Mouse (Mus musculus) lung, postnatal 0 days (tissue): ENCODE results near the gene Hmcn2. TPM values are rescaled to one million over a fixed set of nuclear protein-coding genes. Genes with fewer than 3 reads are reported as not detected.

Experiments used
- ATAC-seq: fragments of 200-750 bp; cut with Nextera tagmentation; 2 replicates; pipeline ENCODE4 v1.8.0; 2017; ENCODE audit warnings: moderate library complexity
- DNase-seq: peaks from one replicate; pipeline ENCODE4 v3.0.0-alpha.2; 2016; ENCODE audit warnings: low spot score
- H3K27ac ChIP-seq: fragments of 300-500 bp; sonication (generic); 2 replicates; pipeline ENCODE4 v1.5.1; 2014; ENCODE audit warnings: antibody characterized with exemption, mild to moderate bottlenecking, low read length, mixed read lengths
- H3K27me3 ChIP-seq: fragments of 300-500 bp; sonication (generic); replicated peaks from 2 replicates; pipeline ENCODE4 v1.6.1; 2014; ENCODE audit warnings: low read length, mixed read lengths; ENCODE audit not compliant: insufficient read depth
- H3K36me3 ChIP-seq: fragments of 300-500 bp; sonication (generic); 2 replicates; pipeline ENCODE4 v1.6.1; 2014; ENCODE audit warnings: low read length, mixed read lengths; ENCODE audit not compliant: insufficient read depth
- H3K4me1 ChIP-seq: fragments of 300-500 bp; sonication (generic); 2 replicates; pipeline ENCODE4 v1.6.1; 2014; ENCODE audit warnings: antibody characterized with exemption, low read depth, low read length, mixed read lengths; ENCODE audit not compliant: insufficient read depth
- H3K4me2 ChIP-seq: fragments of 300-500 bp; sonication (generic); replicated peaks from 2 replicates; pipeline ENCODE4 v1.6.1; 2014; ENCODE audit warnings: low read depth, mild to moderate bottlenecking, low read length, moderate library complexity, mixed read lengths
- H3K4me3 ChIP-seq: fragments of 300-500 bp; sonication (generic); 2 replicates; pipeline ENCODE4 v1.5.1; 2014; ENCODE audit warnings: low read depth, low read length
- H3K9ac ChIP-seq: fragments of 300-500 bp; sonication (generic); replicated peaks from 2 replicates; pipeline ENCODE4 v1.6.1; 2014; ENCODE audit warnings: low read depth, mild to moderate bottlenecking
- H3K9me3 ChIP-seq: fragments of 300-500 bp; sonication (generic); 2 replicates; pipeline ENCODE4 v1.6.1; 2016; ENCODE audit warnings: low read length, mixed read lengths
- CTCF ChIP-seq: IDR thresholded peaks from 2 replicates; pipeline ENCODE4 v1.5.1; 2016; ENCODE audit warnings: antibody characterized with exemption, mild to moderate bottlenecking
- EP300 ChIP-seq: IDR thresholded peaks from 2 replicates; pipeline ENCODE4 v1.6.1; 2016; ENCODE audit warnings: antibody characterized with exemption, mild to moderate bottlenecking, control low read depth
- WGBS: fragments of 180-500 bp; shearing (Covaris S2); extraction: QIAGEN DNeasy Blood & Tissue Kit; methylation state at CpG from one replicate; pipeline ENCODE4 v1.1.7; 2014; 5-methylcytosine and 5-hydroxymethylcytosine counted together
- polyA plus RNA-seq: library from polyadenylated mRNA; unstranded; fragments of >200 nt; fragmentation: Nextera tagmentation; extraction: Ambion mirVana; gene quantifications from 2 replicates; pipeline ENCODE4 v1.2.1, GENCODE M21; 2015

Hmcn2 gene
- polyA plus RNA-seq, 1 experiment from 2014 or later, result 1.1 TPM

DNA sequence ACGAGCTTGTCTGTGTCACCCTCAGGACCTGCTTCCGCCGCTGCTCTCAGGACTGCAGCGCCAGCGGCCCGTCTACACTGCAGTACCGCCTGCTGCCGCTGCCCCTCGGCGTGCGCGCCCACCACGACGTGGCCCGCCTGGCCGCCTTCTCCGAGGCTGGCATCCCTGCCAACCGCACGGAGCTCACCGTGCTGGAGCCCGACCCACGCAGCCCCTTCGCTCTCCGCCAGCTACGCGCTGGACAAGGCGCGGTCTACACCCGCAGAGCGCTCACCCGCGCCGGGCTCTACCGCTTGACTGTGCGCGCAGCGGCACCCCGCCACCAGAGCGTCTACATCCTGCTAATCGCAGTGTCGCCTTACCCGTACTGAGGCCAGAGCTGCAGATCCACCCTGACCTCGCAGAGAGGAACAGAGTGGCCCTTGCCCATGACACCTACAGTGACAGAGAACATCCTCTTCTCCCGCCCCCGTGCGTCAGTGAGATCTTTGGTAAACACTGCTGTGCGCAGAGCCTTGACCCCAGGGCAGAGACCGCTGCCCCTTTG, 145.9 kb downstream of the Hmcn2 start:
- ATAC-seq, result peak; percentile 56
- peak; percentile 80 for TF ChIP-seq CTCF
- peak; percentile 43; the same call in 1 of the 2 replicates for TF ChIP-seq EP300
- Histone ChIP-seq H3K4me2 (peak overlapping the region; percentile 60), H3K9ac (no peak overlapping the region), H3K36me3 (no peaks in the 10 kb centered on the region), H3K4me1 (peaks cover 1% of the 10 kb centered on the region), H3K27me3 (no peaks in the 10 kb centered on the region; the same call in 1 of the 2 replicates), H3K4me3 (peak overlapping the region; percentile 30; the same call in 1 of the 2 replicates), H3K27ac (peak overlapping the region; percentile 64), H3K9me3 (no peaks in the 10 kb centered on the region)
- under 1% methylated on average over 39 of the region's 48 CpGs for WGBS
- peak; percentile 60 for DNase-seq

DNA sequence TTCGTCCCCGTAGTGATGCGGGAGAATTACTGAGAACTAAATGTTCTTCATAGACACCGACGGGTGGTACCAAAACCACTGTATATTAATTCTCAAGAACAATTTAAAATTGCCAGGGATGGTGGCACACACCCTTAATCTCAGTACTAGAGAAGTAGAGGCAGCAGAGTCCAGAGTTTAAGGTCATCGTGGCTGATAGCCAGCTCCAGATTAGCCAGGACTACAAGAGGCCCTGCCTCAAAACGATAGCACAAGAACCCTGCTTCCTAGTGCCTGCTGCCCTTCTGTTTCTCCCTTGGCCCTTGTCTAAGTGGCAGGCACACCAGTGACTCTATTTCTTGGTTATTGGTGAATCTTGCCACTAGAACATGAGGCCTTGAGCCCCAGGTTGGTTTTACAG, 146.7 kb downstream of the Hmcn2 start:
- H3K9me3 ChIP-seq, result no peaks in the 10 kb centered on the region
- no peaks in the 10 kb centered on the region; the same call in 1 of the 2 replicates for H3K27me3 ChIP-seq
- DNase-seq (no peak), ATAC-seq (no peak)
- TF ChIP-seq EP300 (no peak), CTCF (no peak)
- H3K4me3 ChIP-seq, result no peak overlapping the region
- H3K4me1 ChIP-seq, result no peaks in the 10 kb centered on the region; the same call in none of the 2 replicates
- no peaks in the 10 kb centered on the region for H3K36me3 ChIP-seq
- H3K4me2 ChIP-seq, result no peak overlapping the region
- 70% methylated on average over 7 of the region's 7 CpGs for WGBS
- no peak overlapping the region for H3K27ac ChIP-seq
- H3K9ac ChIP-seq, result no peak overlapping the region

DNA sequence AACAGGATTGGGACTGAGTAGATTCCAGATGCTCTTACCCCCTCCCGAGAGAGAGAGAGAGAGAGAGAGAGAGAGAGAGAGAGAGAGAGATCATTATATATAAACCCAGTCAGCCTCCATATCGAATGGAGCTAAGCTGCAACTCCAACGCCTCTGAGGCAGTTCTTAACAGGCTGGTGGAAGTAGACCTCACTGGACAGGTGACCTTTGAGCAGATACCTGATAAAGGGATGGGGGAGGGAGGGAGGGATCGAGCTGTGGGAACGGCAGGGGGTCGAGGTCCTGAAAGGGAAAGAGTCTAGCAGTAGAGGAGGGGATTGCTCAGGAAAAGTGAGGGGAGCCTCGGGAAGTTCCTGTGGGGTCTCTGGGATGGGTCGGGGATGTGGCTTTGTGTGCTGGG, 147.8 kb downstream of the Hmcn2 start:
- no peak overlapping the region for H3K4me3 ChIP-seq
- TF ChIP-seq EP300, result no peak
- no peak for TF ChIP-seq CTCF
- no peak overlapping the region for H3K4me2 ChIP-seq
- ATAC-seq (no peak), DNase-seq (no peak)
- no peaks in the 10 kb centered on the region; the same call in 1 of the 2 replicates for H3K27me3 ChIP-seq
- no peak overlapping the region for H3K9ac ChIP-seq
- WGBS, result 36% methylated on average over 8 of the region's 8 CpGs
- H3K4me1 ChIP-seq, result no peaks in the 10 kb centered on the region; the same call in none of the 2 replicates
- no peaks in the 10 kb centered on the region for H3K36me3 ChIP-seq
- H3K9me3 ChIP-seq, result no peaks in the 10 kb centered on the region
- H3K27ac ChIP-seq, result no peak overlapping the region

DNA sequence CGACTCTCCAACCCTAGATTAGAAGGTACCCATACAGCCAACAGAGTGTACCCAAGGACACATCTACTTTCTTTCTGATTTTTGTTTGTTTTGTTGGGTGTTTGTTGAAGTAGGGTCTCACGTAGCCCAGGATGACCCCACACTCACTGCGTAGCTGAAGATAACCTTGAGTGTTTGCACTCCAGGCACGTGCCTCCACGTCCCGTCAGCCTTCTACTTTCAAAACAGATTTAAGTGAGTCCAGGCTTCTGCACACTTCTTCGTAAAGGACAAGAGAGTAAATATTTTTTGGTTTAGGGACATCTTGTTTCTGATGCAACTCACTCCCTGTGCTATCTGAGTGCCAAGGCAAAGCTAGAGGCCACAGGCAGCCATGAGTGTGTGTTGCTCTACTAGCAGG, 149.0 kb downstream of the Hmcn2 start:
- no peak overlapping the region for H3K9ac ChIP-seq
- no peaks in the 10 kb centered on the region; the same call in 1 of the 2 replicates for H3K27me3 ChIP-seq
- ATAC-seq (peak; percentile 14; the same call in 1 of the 2 replicates), DNase-seq (no peak)
- H3K4me3 ChIP-seq, result no peak overlapping the region
- H3K4me1 ChIP-seq, result no peaks in the 10 kb centered on the region; the same call in none of the 2 replicates
- no peak overlapping the region for H3K4me2 ChIP-seq
- no peaks in the 10 kb centered on the region for H3K36me3 ChIP-seq
- peak; percentile 20; the same call in 1 of the 2 replicates for TF ChIP-seq EP300
- no peak for TF ChIP-seq CTCF
- WGBS, result 42% methylated on average over 7 of the region's 7 CpGs
- H3K27ac ChIP-seq, result no peak overlapping the region
- H3K9me3 ChIP-seq, result no peaks in the 10 kb centered on the region

DNA sequence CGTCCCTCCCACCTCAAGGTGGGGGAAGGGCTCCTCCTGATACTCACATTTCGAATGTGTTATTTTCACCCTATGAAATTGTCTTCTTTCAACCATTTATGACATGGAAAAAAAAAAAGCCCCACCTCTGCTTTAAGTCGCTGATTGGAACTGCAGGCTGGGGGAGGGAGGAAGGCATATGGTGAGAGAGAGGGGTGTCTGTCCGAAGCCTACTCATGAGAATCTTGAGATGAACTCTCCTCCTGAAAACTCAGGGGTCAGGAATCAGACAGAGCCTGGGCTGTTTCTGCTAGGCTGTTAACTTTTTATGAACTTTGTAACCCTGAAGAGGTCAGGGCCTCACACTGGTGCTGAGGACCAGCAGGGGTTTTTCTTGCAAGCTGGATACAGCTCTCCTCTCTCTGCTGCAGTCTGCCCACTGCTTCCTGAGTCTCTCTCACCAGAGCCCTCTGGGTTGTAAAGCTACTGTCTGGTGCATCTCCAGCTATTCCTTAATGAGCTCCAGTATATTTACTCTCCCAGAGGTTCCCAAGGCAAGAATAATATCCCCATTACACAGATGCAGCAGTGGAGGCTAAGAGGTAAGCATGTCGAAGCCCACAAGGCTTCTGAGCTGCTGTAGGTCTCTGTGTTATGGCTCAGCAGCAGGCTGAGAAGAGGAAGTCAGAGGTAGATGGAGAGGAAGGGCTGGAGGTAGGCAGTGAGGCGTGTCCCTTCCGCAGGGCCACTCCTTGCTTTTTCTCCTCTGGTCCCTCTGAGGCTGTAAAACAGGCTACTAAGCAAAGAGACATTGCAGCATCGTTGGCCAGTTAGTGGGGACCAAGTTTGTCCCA, 149.7 kb downstream of the Hmcn2 start:
- Histone ChIP-seq H3K27me3 (no peaks in the 10 kb centered on the region; the same call in 1 of the 2 replicates), H3K4me2 (no peak overlapping the region), H3K9me3 (no peaks in the 10 kb centered on the region), H3K4me1 (no peaks in the 10 kb centered on the region; the same call in none of the 2 replicates), H3K27ac (no peak overlapping the region), H3K9ac (no peak overlapping the region), H3K36me3 (no peaks in the 10 kb centered on the region), H3K4me3 (no peak overlapping the region)
- DNase-seq, result no peak
- TF ChIP-seq EP300 (no peak), CTCF (no peak)
- ATAC-seq, result no peak
- WGBS, result 38% methylated on average over 8 of the region's 8 CpGs

DNA sequence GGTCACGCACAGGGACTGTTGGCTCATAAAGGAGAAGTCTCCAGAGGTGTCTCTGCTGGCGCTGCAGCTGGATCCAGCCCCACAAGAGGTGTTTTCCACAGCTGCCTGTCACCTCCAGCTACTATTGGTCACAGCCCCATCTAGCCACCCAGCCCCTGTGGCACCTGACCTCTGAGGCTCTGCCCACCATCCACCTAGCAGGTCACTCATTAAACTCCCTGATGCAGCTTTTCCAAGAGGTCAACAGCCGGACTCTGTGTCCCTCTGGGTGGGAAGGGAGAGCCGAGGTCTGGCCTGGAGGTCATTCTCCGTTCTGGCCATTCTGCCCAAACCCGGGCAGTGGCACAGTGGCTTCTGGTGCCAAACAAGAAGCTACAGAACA, 150.3 kb downstream of the Hmcn2 start:
- Histone ChIP-seq H3K4me3 (no peak overlapping the region), H3K27ac (no peak overlapping the region), H3K27me3 (no peaks in the 10 kb centered on the region; the same call in 1 of the 2 replicates), H3K9me3 (no peaks in the 10 kb centered on the region), H3K4me2 (no peak overlapping the region), H3K4me1 (no peaks in the 10 kb centered on the region; the same call in none of the 2 replicates), H3K9ac (no peak overlapping the region), H3K36me3 (no peaks in the 10 kb centered on the region)
- 66% methylated on average over 6 of the region's 6 CpGs for WGBS
- no peak for TF ChIP-seq CTCF
- no peak for TF ChIP-seq EP300
- DNase-seq (no peak), ATAC-seq (no peak)
